Mouse (Mus musculus): ENCODE data around the gene F13a1.

The F13a1 gene

GRCm38 (mm10) chr13:36953676-36954075 lies 96.4 kb downstream of the F13a1 start:
- DNase-seq (ENCODE audit: low spot score in 2 of 2) = no peak

- DNase-seq (ENCODE audit: low spot score in 2 of 2) = no peak
Measured at GRCm38 (mm10) chr13:36941891-36942290, 108.2 kb downstream of the F13a1 start.

GRCm38 (mm10) chr13:36932066-36932465 lies 118.0 kb downstream of the F13a1 start:
- no peak for DNase-seq (ENCODE audit: low spot score in 2 of 2)

- no peak for DNase-seq (ENCODE audit: low spot score in 2 of 2)
Measured at GRCm38 (mm10) chr13:36919737-36920136, 130.3 kb downstream of the F13a1 start.

GRCm38 (mm10) chr13:36903885-36904284 lies 146.2 kb downstream of the F13a1 start:
- DNase-seq (ENCODE audit: low spot score in 2 of 2) = no peak

- no peak for DNase-seq (ENCODE audit: low spot score in 2 of 2)
Measured at GRCm38 (mm10) chr13:36903447-36903846, 146.6 kb downstream of the F13a1 start.

- DNase-seq (ENCODE audit: low spot score in 2 of 2) = no peak
Measured at GRCm38 (mm10) chr13:36901603-36902002, 148.4 kb downstream of the F13a1 start.

- no peak for DNase-seq (ENCODE audit: low spot score in 2 of 2)
Measured at GRCm38 (mm10) chr13:36901016-36901415, 149.0 kb downstream of the F13a1 start.

- no peak for DNase-seq (ENCODE audit: low spot score in 2 of 2)
Measured at GRCm38 (mm10) chr13:36896061-36896460, 154.0 kb downstream of the F13a1 start.

- DNase-seq (ENCODE audit: low spot score in 2 of 2) = peak in 1 of 2 experiments; percentile 23
Measured at GRCm38 (mm10) chr13:36893762-36894161, 156.3 kb downstream of the F13a1 start.

GRCm38 (mm10) chr13:36892216-36892615 lies 157.8 kb downstream of the F13a1 start:
- peak in 1 of 2 experiments; percentile 10 for DNase-seq (ENCODE audit: low spot score in 2 of 2)

- DNase-seq (ENCODE audit: low spot score in 2 of 2) = no peak
Measured at GRCm38 (mm10) chr13:36885973-36886372, 164.1 kb downstream of the F13a1 start.

- no peak for DNase-seq (ENCODE audit: low spot score in 2 of 2)
Measured at GRCm38 (mm10) chr13:36839111-36839510, 210.9 kb downstream of the F13a1 start.

Measured in frontal cortex, postnatal 25 days (tissue).